Mouse (Mus musculus) adrenal gland, postnatal 14 days (tissue): Measurements from ENCODE around the gene Bst1. TPM values are rescaled to one million over a fixed set of nuclear protein-coding genes. Genes with fewer than 3 reads are reported as not detected.
A peak's percentile ranks its signal among the peaks of the same experiment; 100 is the strongest.

Experiments used
- DNase-seq: peaks from one replicate; pipeline ENCODE4 v3.0.0; 2021; ENCODE audit warnings: mixed read lengths
- total RNA-seq: library from RNA; stranded (reverse); gene quantifications from 2 replicates; pipeline ENCODE4 v1.2.3, GENCODE M21; 2021

Bst1 gene
- total RNA-seq, 1 experiment from 2014 or later = 1.3 TPM

DNA sequence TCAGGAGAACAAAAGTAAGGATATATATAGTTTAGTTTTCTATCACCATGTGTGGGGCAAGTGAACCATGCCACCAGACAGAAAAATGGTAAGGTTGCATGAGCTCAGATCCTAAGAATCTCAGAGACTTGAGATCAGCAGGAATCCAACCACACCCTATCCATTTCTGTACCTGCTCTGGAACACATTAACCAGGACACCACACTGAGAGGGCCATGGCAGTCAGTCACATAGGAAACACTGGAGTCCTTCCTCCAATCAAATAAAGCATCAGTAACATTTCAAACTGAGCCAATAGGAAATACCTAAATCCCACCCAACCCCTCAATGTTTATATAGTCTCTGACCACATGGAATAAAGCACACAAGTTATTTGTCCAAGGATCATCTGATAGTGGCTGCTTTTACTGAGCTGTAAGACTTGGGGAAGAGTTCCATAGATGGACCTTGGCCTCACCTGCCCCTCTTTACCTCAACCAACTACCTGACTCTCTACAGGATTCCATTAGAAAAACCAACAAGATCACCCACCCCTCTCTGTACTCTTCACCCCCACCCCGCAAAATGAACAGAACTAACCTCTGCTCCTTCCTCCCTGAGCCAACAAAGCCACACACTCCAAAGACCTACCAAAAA is 8.1 kb upstream of the Bst1 start:
- DNase-seq = no peak

DNA sequence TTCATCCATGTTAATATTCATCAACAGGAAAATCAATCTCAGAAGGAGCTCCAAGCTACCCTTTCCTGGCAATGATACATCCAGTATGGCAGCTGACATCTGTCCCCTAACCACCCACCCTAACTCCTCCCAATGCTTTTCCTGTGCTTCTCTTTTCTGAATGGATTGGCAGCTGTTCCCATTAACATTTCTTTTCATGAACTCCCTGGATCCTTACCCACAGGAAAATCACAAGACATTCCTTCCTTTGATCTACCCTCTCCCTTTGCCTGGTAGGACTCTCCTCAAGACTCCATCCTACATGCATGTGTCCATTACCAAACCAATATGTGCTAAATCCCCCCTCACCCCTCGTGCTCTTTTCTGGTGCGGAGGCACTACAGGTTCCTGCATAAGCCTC is 4.1 kb upstream of the Bst1 start:
- DNase-seq = no peak

DNA sequence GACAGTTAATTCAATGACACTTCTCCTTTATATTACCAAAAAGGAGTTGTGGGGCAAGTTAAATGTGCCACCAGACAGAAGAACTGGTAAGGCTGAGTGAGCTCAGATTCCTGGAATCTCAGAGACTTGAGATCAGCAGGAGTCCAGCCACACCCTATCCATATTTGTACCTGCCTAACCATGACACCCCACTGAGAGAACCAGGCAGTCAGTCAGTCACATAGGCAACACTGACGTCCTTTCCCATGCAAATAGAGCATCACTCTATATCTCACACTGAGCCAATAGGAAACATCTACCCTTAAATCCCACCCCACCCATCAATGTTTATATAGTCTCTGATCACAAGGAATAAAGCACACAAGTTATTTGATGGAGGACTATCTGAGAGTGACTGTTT is 2.9 kb upstream of the Bst1 start:
- no peak for DNase-seq

DNA sequence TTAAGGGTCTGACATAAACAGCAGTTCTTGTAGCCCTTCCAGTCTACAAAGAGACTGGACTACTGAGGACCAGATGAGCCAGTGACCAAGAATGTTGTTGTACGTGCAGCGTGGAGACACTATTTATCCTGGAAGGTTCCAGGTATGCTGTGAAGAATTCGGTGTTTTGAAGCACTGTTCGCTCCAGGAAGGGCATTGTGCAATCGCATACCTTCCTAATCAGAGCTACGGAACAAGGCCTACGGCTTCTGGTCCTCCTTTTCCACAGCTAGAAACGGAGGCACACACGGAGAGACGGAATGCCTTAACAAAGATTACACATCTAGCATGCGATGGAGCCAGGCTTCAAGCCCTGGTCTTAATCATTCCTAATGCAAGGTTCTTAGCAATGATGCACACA is 2.1 kb downstream of the Bst1 start:
- DNase-seq = no peak

DNA sequence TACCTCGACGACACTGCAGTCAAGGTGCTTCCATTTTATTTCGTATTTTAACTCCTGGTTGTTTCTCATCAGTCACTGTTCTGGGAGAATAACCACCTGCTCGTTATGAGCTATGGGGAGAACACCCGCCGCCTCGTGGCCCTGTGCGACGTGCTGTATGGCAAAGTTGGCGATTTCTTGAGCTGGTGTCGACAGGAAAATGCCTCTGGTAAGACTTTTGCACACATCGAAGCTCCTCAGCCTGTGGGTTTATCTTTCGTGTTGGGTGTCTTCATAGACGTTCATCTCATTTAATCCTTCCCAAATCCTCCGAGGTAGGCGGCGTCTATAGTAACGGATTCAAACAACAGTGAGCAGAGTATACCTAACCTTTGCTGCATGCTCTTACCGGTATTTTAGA is 2.9 kb downstream of the Bst1 start, which contains the start of gene Fbxl5:
TSS of gene Fbxl5 (minus strand) at position 101 of the 400 bp plus-strand sequence.
- DNase-seq = no peak

DNA sequence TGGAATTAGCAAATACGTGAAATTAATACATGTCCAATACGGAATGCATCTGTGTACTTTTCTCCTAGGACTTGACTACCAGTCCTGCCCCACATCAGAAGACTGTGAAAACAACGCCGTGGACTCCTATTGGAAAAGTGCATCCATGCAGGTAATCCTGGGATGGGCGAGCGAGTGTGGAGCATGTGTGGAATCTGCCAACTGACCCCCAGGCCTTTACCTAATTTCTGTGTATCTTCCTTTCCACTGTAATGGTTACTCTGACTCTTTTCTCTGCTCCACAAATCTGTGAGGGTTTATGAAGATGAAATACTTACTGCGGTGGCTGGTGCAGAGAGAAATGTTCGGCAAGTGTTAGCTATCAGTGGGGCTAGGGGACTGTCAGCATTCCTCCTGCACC is 3.5 kb downstream of the Bst1 start:
- DNase-seq = no peak

DNA sequence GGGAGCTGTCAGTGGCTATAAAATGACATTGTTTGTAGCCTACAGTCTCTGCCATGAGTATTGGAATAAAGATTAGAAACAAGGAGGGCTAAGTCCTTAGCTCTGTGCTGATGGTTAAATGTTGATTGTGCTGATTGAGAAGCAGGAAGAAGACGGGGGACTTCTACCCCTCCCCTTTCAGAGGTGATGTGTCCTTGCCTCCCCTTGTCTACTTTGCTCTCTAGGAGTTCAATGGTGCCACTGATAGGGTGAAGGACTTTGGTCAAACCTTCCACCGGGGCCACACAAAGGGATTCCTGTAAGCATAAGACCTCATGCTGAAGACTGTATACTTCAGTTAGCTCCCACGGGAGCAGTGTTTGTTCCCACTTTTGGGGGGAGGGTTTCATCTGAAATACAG is 4.1 kb downstream of the Bst1 start:
- DNase-seq = no peak

DNA sequence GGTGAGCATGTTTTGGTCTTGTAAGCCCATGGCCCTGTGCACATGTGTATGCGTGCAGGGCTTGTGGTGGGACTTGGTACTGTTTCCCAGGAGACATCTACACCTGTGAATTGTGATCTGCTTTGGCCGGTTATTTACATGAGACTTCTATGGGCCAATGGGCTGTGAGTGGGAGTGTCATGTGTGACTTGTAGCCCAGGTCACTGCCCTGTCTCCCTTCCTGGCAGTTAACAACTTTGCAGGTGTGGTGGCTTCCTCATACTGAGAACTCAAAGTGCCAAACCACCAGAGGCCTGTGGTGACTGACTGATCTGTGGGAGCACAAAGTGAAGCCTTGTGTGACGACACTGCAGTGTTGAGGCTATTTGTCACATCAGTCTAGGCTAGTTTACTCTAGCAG is 5.9 kb downstream of the Bst1 start:
- DNase-seq = no peak

DNA sequence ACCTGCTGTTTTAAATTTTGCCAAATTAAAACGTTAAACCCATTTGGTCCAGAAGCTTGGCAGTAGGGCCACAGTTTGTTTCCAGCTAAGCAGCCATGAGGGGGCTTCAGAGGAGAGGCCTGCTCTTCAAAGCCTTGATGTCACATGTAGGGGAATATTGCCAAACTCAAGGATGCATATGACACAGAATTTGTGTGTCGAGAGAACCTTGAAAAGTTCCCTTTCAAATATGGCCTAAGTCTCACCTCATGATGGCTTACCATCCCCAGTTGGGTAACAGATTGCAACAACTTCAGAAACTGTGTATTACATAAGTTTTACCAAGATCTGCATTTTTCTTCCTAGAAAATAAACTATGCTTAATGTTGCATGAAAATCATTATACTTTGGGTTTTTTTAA is 8.2 kb downstream of the Bst1 start:
- DNase-seq = no peak

DNA sequence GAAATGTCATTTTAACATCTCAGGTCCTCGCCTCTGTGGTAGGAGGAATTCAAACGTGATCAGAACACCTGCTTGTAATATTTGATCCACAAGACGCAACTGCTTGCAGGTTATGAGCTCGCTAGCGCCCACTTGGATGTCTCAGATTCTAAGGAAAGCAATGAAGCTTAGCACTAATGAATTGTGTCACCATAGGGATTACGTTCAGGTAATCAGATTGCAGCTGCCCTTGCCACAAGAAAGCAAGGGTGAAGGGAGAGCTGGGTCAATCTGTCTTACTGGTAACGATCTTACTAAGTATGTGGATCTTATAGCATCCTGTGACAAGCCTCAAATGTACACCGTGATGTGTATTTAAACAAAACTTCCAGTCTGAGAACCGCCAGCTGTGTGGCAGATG is 8.7 kb downstream of the Bst1 start:
- no peak for DNase-seq

DNA sequence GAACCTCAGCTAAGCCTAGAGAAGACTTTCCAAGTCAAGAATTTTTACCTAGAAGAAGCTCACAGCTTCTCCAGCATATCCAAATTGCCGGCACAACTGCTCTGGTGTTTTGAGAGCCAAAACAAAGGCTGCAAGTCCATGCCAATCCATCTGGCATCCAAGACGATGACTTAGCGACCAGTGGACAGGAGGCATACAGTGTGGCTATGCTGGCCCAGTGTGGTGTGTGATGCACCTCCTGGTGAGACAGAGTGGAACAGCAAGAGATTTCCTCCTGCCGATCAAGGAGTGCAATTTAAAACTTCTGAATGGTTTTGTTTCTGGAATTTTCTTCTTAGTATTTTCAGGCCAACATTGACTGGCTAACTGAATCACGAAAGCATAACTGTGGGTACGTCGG is 17.9 kb downstream of the Bst1 start:
- DNase-seq = no peak

DNA sequence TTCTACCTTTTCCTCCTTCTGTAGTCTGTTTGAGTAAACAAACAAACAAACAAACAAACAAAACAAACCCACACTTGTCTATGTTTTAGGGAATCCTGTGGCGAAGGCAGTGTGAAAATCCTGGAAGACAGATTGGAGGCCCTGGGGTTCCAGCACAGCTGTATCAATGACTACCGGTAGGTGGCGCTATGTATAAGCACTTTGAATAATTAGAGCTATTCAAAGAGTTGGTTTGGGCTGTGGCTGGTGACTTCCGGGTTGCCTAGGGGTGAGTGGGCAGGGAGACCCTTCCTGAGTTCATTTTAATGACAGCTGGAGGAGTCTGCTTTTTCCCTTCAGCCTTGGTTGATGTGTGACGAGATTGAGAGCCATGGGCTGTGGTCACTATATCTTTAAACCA is 18.7 kb downstream of the Bst1 start:
- peak; percentile 73 for DNase-seq

DNA sequence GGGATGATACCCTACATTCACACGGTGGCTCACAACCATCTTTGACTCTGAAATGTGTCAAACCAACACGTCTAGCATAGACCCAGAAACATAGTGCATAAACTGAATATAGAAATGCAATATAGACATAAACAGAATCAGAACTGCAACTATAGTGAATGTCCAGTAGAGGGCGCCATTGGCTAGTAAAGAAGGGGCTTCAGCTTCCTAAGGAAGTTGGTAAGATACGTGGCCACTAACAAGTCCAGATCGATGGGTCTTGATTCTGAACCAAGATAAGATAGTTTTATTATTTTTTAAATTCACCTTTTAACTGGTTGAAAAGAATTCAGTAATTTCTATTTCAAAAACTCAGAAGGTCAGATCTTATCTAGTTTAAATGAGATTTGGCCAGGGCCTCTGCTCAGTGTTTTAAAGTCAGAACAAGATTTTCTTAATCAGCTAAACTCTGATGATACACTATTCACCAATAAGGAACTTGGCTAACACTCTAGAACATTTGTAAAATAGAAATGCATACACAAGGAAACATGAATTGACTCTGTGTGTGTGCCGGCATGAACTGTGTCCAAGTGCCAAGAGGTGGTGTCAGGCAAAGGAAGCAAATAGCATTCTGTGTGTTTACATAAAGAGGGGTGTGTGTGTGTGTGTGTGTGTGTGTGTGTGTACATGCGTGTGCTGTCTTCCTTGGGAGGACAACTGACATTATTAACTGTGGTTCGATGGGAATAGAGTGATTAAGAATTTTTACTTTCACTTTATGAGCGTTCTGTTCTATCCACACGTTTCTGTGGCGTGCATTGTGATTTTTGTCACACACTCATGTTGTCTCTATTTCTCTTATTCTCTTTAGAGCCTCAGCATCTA is 22.7 kb downstream of the Bst1 start:
- peak; percentile 69 for DNase-seq

DNA sequence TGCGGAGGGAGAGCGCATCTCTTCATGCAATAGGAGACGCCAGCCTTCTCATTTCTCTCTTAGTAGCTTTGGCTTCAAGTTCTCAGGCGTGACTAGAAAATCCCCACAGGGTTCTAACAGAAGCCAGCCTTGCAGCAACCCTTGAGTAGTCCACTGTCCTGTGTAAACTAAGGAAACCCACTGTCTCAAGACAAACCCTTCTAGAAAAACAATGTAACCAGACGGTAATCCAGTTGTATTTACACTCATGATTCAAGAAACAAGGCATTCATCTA is 23.3 kb downstream of the Bst1 start:
- DNase-seq = no peak

DNA sequence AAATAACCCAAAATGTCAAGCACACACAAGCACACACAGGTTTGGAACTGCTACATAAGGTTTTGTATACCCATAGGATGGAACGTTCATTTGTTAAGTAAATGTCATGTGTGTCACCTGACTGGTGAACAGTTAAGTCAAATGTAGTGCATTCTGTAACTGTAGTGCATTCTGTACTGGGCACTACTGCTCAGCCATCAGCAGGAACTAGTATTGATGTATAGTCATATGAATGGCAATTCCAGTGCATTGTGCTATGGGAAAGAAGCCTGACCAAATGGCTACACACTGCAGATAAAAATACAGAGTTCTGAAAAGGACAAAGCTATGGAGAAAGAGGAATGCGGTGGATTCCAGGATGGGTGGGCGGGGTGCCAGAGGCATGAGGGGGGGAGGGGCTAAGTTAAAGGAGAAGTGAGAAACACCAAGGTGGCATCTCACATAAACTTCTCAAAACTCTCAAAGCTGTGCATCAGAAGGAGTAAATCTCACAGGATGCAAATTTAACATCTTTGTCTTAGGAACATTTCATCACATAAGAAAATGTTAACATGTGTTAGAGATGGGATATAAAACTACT is 24.0 kb downstream of the Bst1 start:
- DNase-seq = no peak

DNA sequence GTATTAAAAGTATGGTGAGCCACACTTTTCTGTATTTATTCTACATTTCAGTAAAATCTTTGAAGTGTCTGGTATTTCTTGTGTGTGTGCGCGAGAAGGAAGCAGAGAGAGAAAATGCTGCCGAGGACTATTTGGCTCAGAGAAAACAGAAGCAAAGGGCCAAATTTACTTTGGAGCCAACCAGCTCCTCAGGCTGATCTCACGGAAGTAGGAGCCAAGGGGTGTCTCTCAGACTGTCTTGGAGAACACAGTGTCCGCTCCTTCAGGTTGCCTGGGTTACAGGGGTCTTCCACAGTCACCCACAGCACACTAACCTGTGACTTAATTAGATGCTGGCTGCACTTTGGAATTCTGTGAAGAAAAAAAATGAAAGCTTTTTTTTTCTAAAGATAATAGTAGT is 26.4 kb downstream of the Bst1 start:
- no peak for DNase-seq

DNA sequence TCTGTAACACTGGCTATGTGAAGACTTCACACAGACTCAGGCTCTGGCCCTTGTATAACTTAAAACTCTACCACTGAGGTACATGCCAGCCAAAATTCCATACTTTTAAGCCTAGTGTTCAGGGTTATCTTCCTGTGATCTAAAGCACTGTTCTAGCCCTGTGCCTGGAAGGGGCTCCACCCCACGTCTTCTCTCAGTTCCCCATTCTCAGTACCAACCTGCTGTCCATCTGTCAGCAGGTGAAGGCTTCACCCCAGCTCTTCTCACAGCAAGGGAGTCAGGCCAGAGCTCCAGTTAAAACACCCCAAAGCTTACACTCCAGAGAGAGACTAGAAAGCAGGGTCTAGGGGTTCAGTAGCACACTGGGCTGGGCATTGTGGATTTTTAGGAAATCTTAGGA is 27.0 kb downstream of the Bst1 start:
- no peak for DNase-seq

DNA sequence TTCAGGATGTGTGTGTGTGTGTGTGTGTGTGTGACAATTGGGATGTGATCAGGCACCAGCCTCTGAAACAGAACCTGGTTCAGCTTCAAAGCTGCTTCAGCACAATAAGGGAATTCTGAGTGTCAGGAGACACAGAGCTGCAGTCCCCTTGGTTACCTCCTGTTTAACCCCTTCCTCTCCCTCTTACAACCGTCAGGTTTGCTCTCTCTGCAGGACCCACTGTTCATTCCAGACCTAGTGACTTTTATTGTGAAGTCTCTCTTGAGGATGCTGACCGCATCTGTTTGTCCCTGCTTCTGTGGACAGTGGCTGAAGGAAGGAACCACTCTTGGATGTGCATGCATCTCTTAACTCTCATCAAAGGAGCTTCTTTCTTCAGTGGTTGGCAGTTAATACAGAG is 27.5 kb downstream of the Bst1 start:
- no peak for DNase-seq

DNA sequence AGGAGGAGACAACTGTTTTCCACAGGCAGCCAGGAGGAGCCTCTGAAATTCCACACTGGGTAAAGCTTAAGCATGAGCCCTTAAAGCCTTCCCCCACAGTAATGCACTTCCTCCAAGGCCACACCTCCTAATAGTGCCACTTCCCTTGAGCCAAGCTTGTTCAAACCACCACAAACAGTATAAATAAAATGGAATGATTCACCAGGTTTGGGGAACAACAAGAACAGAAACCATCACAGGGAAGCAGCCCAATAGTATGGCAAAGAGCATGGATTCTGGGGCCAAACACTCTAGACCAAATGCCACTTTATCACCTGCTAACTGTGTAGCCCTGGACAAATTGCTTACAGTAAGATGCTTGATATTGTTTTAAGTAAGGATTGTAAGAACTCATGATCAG is 28.9 kb downstream of the Bst1 start:
- no peak for DNase-seq

DNA sequence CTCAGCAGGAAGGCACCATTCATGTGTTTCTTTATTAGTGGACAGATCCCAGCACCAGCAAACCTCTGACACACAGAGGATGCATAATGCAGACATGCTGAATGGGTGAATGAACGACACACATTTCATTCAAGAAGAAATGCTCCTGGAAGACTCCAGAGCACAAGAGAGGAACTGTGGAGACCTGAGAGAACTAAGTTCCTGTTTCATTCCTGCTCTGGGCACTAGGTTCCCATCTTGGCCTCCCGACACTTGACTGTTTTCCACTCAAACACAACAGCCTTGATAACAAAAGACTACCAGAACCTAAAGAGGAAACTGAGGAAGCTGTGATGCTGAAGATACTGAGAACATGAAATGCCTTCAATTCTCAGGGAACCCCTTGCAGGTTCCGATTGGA is 29.6 kb downstream of the Bst1 start:
- DNase-seq = no peak

DNA sequence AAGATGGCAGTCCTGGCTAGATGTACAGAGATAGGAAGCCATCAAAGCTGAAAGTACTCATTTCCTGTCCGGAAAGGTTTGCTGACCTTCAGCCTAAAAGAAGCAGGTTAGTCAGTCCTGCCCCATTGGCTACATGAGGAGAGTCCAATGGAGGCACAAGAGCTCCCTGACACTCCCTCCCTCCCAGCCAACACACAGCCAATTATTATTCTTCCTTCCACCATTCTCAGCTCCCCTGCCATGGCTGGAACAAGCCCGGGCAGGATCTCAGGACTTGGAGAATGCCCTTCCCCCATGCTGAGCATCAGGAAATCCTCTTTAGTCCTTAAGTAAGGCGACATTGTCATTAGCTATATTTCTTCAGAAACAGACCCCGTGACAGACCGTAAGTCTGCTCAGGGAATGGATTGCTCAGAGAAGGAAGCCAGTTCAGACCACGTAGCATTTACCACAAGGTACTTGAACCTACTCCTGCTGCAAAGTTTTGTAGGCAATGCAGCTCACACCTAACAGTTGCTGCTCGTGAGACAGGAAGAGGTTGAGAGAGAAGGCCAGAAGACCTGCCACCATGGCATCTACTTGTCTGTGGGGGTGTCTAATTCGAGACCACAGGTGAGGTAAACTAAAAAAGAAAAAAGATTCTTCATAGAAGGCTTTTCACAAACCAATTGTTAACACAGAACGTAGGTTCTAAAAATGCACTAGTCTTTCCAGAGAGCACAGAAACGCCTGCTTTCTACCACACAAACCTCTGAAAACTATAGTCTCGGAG is 34.6 kb downstream of the Bst1 start:
- peak; percentile 19 for DNase-seq

DNA sequence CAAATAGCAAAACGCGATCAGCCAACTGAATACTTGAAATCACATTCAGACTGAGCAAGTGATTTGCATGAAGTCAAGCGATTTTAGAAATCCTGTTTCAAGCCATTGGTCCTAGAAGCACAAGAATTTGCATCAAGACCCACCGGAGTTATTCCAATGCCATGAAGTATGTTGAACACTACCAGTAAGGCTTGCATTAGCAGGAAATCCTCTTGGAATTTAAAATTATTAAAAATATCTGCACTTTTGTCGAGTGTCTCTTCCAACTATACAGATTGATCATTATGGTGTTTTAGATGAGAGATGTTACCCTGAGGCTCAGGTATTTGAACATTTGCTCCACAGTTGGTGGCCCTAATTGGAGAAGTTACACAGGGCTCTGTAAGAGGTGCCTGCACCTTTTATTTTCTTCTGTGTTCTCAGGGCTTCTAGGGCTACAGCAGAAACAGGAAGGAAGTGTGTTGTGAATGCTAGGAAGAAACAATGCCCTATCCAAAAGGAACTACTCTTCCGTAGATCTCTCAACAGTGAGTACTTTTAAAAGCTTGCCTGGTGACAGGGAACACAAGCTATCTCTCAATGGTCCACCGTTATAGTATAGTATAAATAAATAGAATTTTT is 35.3 kb downstream of the Bst1 start:
- DNase-seq = no peak

DNA sequence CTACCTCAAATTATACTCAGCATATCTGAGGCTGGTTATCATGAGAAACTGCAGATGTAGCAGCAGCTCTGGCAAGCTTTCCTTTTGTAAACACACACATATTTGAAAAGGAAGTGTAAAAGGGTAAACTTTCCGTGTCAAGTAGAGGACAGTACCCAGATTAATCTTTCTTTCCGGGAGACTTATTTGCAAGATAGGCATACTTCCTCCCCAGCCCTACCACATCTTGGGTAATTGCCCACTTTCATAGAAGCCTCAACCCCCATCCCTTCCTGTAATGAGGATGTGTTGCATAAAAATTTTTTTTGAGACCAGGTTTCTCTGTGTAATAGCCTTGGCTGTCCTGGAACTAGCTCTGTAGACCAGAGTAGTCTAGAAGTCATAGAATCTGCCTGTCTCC is 37.1 kb downstream of the Bst1 start:
- DNase-seq = no peak
